Mouse (Mus musculus) T-helper 1 cell (primary cell): Measurements from ENCODE around the gene Gjd3.

ENCODE experiments used
- in situ Hi-C: fragments of 300-600 bp; cut with MboI, MseI; formaldehyde crosslinking; loops from one replicate; pipeline ENCODE4 v1.15.1; 2025; ENCODE audit warnings: high pct_unique_total_duplicates

Gene Gjd3

GRCm38 (mm10) chr11:98981289-98981996, 1.4 kb downstream of the Gjd3 start:
- in situ Hi-C loops = no loop called here

GRCm38 (mm10) chr11:98979356-98979755, 3.5 kb downstream of the Gjd3 start:
- in situ Hi-C loops = no loop called here

DNA sequence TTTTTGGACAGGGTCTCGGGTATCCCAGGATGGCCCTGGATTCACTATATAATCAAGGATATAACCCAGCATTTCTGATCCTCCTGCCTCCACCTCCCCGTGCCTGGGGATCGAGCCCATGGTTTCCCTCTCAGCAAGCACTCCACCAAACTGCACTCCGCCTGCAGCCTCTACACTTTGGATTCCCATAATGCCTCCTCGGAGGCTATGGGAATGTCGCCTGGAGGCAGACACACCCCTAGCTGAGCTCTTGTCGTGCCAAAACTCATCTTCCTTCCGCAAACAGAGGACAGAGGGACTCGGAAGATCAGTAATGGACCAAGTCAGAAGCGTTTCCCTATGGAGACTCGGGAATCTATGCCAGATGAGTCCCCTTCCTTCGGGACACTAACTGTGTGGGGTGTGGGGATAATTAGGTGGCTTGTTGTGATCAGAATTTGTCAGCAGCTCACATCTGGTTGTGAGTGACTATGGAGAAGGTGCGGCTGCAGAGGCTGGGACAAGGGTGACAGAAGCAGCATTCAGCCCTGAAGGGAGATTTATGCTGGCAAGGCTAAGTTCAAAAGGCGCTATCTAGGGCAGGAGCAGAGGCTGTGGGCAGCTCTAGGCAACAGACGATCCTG, 4.2 kb downstream of the Gjd3 start:
- in situ Hi-C loops = no loop called here

- in situ Hi-C loops = loop anchor here (5.0 kb wide), 1 partner anchor 38 kb away; no protein-coding TSS in a partner anchor
Measured at GRCm38 (mm10) chr11:98974871-98975719, 7.7 kb downstream of the Gjd3 start.

GRCm38 (mm10) chr11:98974213-98974612, 8.6 kb downstream of the Gjd3 start:
- in situ Hi-C loops = loop anchor here (5.0 kb wide), 1 partner anchor 37 kb away; no protein-coding TSS in a partner anchor

DNA sequence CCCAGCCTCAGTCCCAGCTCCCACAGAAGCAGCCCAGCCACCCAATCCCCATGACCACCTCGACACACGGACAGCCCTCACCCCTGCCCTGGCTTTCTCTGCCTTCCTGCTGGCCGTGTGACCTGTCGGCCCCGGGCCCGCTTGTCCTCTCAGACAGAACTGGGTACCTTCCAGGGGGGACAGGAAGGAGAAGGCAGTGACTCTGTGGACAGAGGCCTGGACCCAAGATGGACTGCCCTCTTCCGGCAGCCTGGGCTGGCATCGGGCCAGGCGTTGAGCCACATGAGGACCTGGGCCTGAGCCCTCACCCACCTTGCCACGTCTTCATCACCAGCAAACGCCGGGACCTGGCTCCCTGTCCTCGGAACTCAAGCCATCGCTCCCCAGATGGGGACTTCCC, 9.2 kb downstream of the Gjd3 start:
- in situ Hi-C loops = loop anchor here (5.0 kb wide), 1 partner anchor 36 kb away; no protein-coding TSS in a partner anchor

DNA sequence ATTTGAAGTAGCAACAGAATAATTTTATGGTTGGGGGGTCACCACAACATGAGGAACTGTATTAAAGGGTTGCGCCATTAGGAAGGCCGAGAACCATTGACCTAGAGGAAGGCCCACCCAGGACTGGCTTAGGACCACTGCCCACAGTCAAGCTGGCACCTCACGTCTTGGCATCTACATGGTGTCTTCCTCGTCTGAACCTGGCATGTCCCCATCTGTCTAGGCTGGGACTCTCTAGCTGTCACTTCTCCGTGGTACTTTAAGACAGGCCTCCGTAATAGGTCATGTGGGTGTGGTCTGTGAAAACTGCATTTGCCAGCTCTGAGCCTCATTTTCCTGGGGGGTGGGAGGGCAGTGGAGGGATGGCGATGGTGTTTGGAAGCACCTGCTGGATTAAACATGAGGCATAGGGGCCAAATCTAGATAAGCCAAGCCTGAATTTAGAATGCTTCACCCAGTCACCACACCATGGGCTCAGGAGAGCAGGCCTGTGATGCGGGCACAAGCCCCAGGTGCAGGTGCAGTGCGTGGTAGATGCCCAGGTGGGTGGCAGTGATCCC, 9.9 kb downstream of the Gjd3 start:
- in situ Hi-C loops = loop anchor here (5.0 kb wide), 1 partner anchor 36 kb away; no protein-coding TSS in a partner anchor

DNA sequence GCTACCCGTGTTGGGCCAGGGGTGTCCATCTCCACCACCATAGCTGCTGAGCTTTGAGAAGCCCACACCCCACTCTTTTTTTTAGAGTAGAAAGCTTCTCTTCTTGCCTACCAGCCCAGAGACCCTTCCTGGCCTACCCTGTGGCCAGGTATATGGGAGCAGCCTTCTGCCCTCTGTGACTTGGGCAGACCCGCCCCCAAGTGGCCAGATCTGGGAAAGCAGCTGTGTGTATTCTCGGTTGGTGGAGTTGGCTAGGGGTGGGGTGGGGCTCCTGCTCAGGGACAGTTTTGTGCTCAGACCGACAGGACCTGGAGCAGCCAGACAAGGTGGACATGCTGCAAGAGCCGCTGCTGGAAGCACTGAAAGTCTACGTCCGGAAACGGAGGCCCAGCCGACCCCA, 10.6 kb downstream of the Gjd3 start:
- in situ Hi-C loops = loop anchor here (5.0 kb wide), 1 partner anchor 35 kb away; no protein-coding TSS in a partner anchor

DNA sequence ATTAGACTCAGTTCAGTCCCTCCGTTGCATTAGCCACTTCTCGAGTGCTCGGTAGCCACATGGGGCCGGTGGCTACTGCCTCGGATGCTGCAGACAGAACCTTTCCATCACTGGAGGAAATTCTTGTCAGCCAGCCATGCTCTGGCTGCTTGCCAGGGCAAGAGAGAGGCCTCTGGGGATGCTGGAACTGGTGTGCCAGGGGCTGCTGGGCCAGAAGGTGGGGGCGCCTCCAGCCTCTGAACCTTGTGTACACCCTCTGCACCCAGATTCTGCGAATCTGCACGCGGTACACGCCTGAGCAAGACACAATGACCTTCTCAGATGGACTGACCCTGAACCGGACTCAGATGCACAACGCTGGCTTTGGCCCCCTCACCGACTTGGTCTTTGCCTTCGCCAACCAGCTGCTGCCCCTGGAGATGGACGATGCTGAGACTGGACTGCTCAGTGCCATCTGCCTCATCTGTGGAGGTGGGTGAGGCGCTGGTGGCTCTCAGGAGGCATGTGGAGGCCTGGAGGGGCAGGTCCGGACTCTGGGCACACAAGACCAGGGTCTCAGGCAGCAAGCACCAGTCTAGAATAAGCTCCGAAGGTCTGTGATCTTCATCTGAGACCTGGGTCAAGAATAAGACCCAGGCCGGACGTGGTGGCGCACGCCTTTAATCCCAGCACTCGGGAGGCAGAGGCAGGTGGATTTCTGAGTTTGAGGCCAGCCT, 11.3 kb downstream of the Gjd3 start:
- in situ Hi-C loops = loop anchor here (5.0 kb wide), 1 partner anchor 34 kb away; no protein-coding TSS in a partner anchor

DNA sequence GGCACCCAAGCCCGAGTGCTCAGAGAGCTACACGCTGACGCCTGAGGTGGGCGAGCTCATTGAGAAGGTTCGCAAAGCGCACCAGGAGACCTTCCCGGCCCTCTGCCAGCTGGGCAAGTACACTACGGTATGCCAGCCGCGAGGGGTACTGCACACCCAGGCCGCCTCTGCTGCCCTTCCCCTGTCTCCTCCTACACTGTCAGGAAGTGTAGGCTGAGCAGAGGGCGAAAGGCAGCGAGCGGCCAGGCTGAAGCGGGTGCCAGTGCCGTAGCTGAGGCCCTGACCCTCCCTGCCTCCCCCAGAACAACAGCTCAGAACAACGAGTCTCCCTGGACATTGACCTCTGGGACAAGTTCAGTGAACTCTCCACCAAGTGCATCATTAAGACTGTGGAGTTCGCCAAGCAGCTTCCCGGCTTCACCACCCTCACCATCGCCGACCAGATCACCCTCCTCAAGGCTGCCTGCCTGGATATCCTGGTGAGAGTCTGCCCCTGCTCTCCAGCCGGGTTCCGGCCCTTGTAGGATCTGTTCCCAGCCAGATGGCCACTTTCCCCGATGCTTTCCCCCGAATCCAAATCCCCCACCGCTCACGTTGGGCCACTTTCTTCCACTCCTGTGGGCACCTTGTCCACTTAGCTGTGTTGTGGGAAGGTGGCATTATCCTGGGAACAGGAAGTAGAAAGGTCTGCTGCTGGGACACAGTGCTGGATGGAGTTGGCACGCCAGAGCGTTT, 12.5 kb downstream of the Gjd3 start:
- in situ Hi-C loops = loop anchor here (5.0 kb wide), 1 partner anchor 33 kb away; no protein-coding TSS in a partner anchor

DNA sequence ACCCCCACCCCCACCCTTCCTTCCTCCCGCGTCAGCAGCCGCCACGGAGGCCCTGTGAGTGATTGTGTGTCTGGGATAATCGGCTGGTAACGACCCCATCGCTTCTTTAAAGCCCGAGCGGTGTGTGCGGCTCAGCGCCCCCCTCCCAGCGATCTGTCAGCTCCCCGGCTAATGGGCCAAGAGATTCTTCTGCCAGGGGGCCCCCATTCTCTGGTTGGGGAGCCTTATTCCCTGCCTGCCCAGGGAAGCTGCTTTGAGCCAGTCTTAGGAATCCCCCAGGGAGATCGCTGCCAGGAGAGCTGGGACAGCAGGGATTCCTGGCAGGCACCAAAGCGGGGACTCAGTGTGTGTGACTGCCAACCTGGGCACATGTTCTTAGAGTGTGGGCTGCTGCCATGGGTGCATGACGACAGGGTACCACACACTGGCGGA, 13.3 kb downstream of the Gjd3 start:
- in situ Hi-C loops = no loop called here

DNA sequence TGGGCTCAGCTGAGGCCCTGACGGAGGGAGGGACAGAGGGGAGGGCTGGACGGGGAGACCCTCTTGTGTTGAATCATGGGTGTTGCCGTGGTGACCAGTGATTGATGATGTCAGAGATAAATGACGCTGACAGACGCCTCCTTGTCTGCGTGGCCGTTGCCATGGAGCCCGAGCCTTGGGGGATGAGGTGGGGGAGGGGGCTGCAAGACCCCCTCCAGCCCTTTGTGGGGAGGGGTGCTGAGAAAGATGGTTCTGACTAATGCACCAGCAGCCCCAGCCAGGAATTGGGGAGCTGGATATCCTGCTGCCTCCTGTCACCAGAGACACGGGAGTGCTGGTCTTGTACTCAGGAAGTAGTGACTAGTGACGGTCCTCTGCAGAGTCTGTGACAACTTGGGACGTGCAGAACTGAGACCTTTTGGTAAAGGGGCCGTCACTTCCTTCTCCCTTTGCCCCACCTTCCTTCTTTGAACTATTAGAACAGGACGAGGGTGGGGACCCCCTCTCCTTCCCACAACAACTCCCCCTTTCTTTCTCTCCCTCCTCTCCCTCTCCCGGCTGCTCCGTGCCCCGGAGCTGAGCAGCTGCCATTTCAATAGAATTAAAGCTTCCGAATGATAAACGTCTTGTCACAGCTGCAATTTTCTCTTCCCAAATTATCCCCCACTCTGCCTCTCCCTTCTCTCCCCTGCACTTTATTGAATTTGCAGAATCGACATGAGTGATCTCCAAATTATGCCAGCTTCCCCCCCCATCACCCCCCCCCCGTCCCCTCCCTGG, 13.9 kb downstream of the Gjd3 start:
- in situ Hi-C loops = no loop called here

GRCm38 (mm10) chr11:98968079-98968478, 14.7 kb downstream of the Gjd3 start:
- in situ Hi-C loops = no loop called here

- in situ Hi-C loops = no loop called here
Measured at GRCm38 (mm10) chr11:98966499-98967141, 16.2 kb downstream of the Gjd3 start.

GRCm38 (mm10) chr11:98965416-98966077, 17.3 kb downstream of the Gjd3 start:
- in situ Hi-C loops = no loop called here

DNA sequence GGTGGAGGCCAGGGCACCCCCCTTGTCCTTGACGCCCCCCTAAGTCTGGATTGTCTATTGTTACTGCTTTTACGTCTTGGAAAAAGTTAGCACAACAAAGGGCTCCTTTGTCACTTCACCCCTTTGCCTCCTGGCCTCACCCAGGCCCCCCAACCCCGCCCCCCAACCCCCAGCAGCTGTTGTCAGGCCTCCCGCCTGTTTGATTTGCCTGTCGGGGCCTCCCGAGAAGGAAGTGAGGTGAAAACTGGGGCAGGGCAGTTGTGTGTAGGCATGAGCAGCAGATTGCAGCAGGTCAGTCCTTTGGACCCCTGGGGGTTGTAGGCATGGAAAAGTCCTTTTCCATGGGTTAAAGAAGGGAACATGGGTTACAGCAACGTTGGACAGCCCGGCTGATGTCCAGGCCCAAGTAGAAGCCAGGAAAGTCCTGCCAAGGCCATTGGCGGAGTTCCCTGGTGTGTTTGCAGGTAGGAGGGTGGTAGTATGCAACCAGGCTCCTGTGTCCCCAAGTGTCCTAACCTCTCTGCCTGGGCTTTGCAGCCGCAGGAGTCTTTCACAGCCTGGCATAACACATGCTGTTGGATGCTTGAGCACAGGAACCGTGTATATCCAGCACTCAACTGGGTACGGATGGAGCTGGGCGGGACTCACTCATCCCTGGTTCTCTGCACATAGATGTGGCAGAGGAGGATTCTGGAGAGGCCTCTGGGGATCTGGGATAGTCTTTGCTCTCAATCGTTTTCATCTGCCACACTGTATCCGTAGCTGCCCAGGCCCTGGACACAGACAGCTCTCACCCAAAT, 18.0 kb downstream of the Gjd3 start:
- in situ Hi-C loops = no loop called here

DNA sequence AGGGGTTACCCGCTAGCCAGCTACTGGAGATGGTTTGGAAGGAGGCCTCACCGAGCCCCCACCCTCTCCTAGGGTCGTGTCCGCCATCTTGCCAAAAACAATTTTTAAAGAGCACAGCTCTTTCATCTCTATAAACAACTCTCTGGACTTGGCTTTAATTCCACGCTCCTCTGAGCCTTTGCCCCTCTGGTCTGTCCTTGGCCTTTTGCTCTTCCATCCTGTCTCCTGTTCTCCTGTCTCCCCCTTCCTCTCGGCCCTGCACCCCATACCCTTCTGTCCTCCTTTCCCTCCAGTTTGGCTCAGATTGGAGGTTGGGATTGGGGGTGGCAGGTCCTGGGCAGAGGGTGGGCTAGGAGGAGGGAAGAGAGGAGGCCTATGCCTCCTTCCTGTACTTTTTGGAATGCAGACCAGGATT, 18.6 kb downstream of the Gjd3 start:
- in situ Hi-C loops = no loop called here
